Mouse (Mus musculus) spleen, adult 2 months (tissue): ENCODE data around the gene Efemp2.
A peak's percentile ranks its signal among the peaks of the same experiment; 100 is the strongest.

ENCODE experiments used
- CTCF ChIP-seq: fragments of 200-500 bp; IDR thresholded peaks from 2 replicates; pipeline ENCODE4 v1.5.1; 2011; ENCODE audit warnings: mild to moderate bottlenecking, inconsistent platforms; ENCODE audit not compliant: insufficient read depth, insufficient read length, insufficient replicate concordance; ENCODE audit errors: extremely low read depth
- POLR2A ChIP-seq: fragments of 200-500 bp; IDR thresholded peaks from 2 replicates; pipeline ENCODE4 v1.6.1; 2011; ENCODE audit warnings: low read depth, low read length, inconsistent platforms

GRCm38 (mm10) chr19:5490313-5490897 is 16.7 kb downstream of the Efemp2 start, which contains the start of gene Cfl1:
- TF ChIP-seq CTCF (no peak), POLR2A (peak; percentile 96)
